Mouse (Mus musculus): ENCODE data around the gene Arl1. TPM values are rescaled to one million over a fixed set of nuclear protein-coding genes. Genes with fewer than 3 reads are reported as not detected.
"Not testable (repeated sequence)": the region's sequence is repeated elsewhere in the genome, so short reads cannot be mapped to it uniquely, and the experiment has no call there.

The Arl1 gene
- polyA plus RNA-seq, 1 experiment from 2014 or later: 190 TPM

GRCm38 (mm10) chr10:88769676-88770075 is 39.0 kb downstream of the Arl1 start:
- no peak overlapping the region for H3K27ac ChIP-seq
- 94% methylated on average over 7 of the region's 7 CpGs for WGBS
- H3K9me3 ChIP-seq: no peaks in the 10 kb centered on the region
- no peaks in the 10 kb centered on the region for H3K27me3 ChIP-seq (replicated peaks)
- no peaks in the 10 kb centered on the region for H3K4me1 ChIP-seq (replicated peaks)
- H3K4me2 ChIP-seq (replicated peaks): no peak overlapping the region
- peaks cover 29% of the 10 kb centered on the region for H3K36me3 ChIP-seq
- no peak overlapping the region for H3K9ac ChIP-seq
- H3K4me3 ChIP-seq (replicated peaks): no peak overlapping the region
- ATAC-seq: no peak

- H3K4me2 ChIP-seq (replicated peaks); H3K9me3 ChIP-seq; ATAC-seq; H3K9ac ChIP-seq; H3K27ac ChIP-seq; H3K4me1 ChIP-seq (replicated peaks); H3K4me3 ChIP-seq (replicated peaks); H3K27me3 ChIP-seq (replicated peaks): not testable (repeated sequence)
- H3K36me3 ChIP-seq: peaks cover 21% of the 10 kb centered on the region
- 88% methylated on average over 5 of the region's 5 CpGs for WGBS
Measured at GRCm38 (mm10) chr10:88772965-88773364, 42.3 kb downstream of the Arl1 start.

- no peak for ATAC-seq
- no peaks in the 10 kb centered on the region for H3K9me3 ChIP-seq
- H3K36me3 ChIP-seq: peaks cover 13% of the 10 kb centered on the region
- no peak overlapping the region for H3K9ac ChIP-seq
- no peaks in the 10 kb centered on the region for H3K27me3 ChIP-seq (replicated peaks)
- H3K4me3 ChIP-seq (replicated peaks): no peak overlapping the region
- H3K27ac ChIP-seq: no peak overlapping the region
- no peak overlapping the region for H3K4me2 ChIP-seq (replicated peaks)
- no peaks in the 10 kb centered on the region for H3K4me1 ChIP-seq (replicated peaks)
- WGBS: 90% methylated on average over 6 of the region's 6 CpGs
Measured at GRCm38 (mm10) chr10:88776206-88776605, 45.5 kb downstream of the Arl1 start.

- H3K4me2 ChIP-seq (replicated peaks): no peak overlapping the region
- no peaks in the 10 kb centered on the region for H3K27me3 ChIP-seq (replicated peaks)
- H3K4me3 ChIP-seq (replicated peaks): no peak overlapping the region
- no peaks in the 10 kb centered on the region for H3K4me1 ChIP-seq (replicated peaks)
- peaks cover 7% of the 10 kb centered on the region; the same call in 1 of the 2 replicates for H3K36me3 ChIP-seq
- no peak overlapping the region for H3K9ac ChIP-seq
- no peak overlapping the region for H3K27ac ChIP-seq
- ATAC-seq: no peak
- H3K9me3 ChIP-seq: no peaks in the 10 kb centered on the region
- 88% methylated on average over 4 of the region's 4 CpGs for WGBS
Measured at GRCm38 (mm10) chr10:88780716-88781115, 50.1 kb downstream of the Arl1 start.

GRCm38 (mm10) chr10:88783135-88783534 is 52.5 kb downstream of the Arl1 start:
- 93% methylated on average over 2 of the region's 2 CpGs for WGBS
- H3K4me1 ChIP-seq (replicated peaks); H3K27ac ChIP-seq; H3K36me3 ChIP-seq; ATAC-seq; H3K4me2 ChIP-seq (replicated peaks); H3K4me3 ChIP-seq (replicated peaks); H3K9ac ChIP-seq; H3K9me3 ChIP-seq; H3K27me3 ChIP-seq (replicated peaks): not testable (repeated sequence)

GRCm38 (mm10) chr10:88783941-88784340 is 53.3 kb downstream of the Arl1 start:
- Histone ChIP-seq H3K36me3 (0 out of 2 replicates have a peak, but pooled peaks cover 5% of the 10 kb centered on the region), H3K27ac (no peak overlapping the region), H3K27me3 (replicated peaks) (no peaks in the 10 kb centered on the region), H3K4me3 (replicated peaks) (no peak overlapping the region), H3K4me2 (replicated peaks) (no peak overlapping the region), H3K9me3 (no peaks in the 10 kb centered on the region), H3K4me1 (replicated peaks) (no peaks in the 10 kb centered on the region), H3K9ac (no peak overlapping the region)
- 0 out of 2 replicates have a peak, but pooled peaks have one; percentile 56 for ATAC-seq
- 85% methylated on average over 5 of the region's 5 CpGs for WGBS

- 0 out of 2 replicates have a peak, but pooled peaks cover 5% of the 10 kb centered on the region for H3K36me3 ChIP-seq
- 61% methylated on average over 5 of the region's 5 CpGs for WGBS
- H3K9me3 ChIP-seq: no peaks in the 10 kb centered on the region
- H3K27ac ChIP-seq: no peak overlapping the region
- no peaks in the 10 kb centered on the region for H3K27me3 ChIP-seq (replicated peaks)
- no peak overlapping the region for H3K4me3 ChIP-seq (replicated peaks)
- no peak overlapping the region for H3K9ac ChIP-seq
- no peak overlapping the region for H3K4me2 ChIP-seq (replicated peaks)
- peak; percentile 92 for ATAC-seq
- no peaks in the 10 kb centered on the region for H3K4me1 ChIP-seq (replicated peaks)
Measured at GRCm38 (mm10) chr10:88784513-88784931, 53.9 kb downstream of the Arl1 start.

GRCm38 (mm10) chr10:88793671-88794070 is 63.0 kb downstream of the Arl1 start:
- Histone ChIP-seq H3K9ac (no peak overlapping the region), H3K36me3 (peaks cover 10% of the 10 kb centered on the region; the same call in 1 of the 2 replicates), H3K27ac (no peak overlapping the region), H3K9me3 (no peaks in the 10 kb centered on the region), H3K4me1 (replicated peaks) (no peaks in the 10 kb centered on the region), H3K4me2 (replicated peaks) (no peak overlapping the region), H3K4me3 (replicated peaks) (no peak overlapping the region), H3K27me3 (replicated peaks) (no peaks in the 10 kb centered on the region)
- no peak for ATAC-seq

Other genes starting within 250 kb of the Arl1 start
- gene Chpt1, start 226.8 kb upstream of the Arl1 start, polyA plus RNA-seq (2015; fragmentation: Nextera tagmentation; extraction: Ambion mirVana): 219 and 229 TPM in 2 replicates
- gene Mybpc1, start 125.7 kb upstream of the Arl1 start, polyA plus RNA-seq (2015; fragmentation: Nextera tagmentation; extraction: Ambion mirVana): 1.4 and 3.3 TPM in 2 replicates
- gene Spic, start 45.8 kb upstream of the Arl1 start, polyA plus RNA-seq (2015; fragmentation: Nextera tagmentation; extraction: Ambion mirVana): 0.48 and 1.2 TPM in 2 replicates
- 15.5 and 15.9 TPM in 2 replicates for gene Utp20, start 95.9 kb downstream of the Arl1 start, polyA plus RNA-seq (2015; fragmentation: Nextera tagmentation; extraction: Ambion mirVana)
- 0.97 and 1.4 TPM in 2 replicates for gene Slc5a8, start 155.1 kb downstream of the Arl1 start, polyA plus RNA-seq (2015; fragmentation: Nextera tagmentation; extraction: Ambion mirVana)

Measured in intestine, embryonic 15.5 days (tissue).